Comparison of ENCODE assay signal across 8 mouse cellular contexts in genomic region chr10:45086637-45087036, GRCm38 (mm10). TPM values are rescaled to one million over a fixed set of nuclear protein-coding genes. Genes with fewer than 3 reads are reported as not detected.
DNase-seq lines count a peak whose midpoint lies in the region; ATAC-seq and TF ChIP-seq lines count a peak whose summit lies in the region.
"Had no signal": no experiment of that assay in that cellular context is flagged by ENCODE, and none has a peak within 500 bp of the region (broad histone marks: within the 10 kb centered on the region; RNA-seq: fewer than 3 reads in every experiment).

No protein-coding gene starts in this region.

- H3K27ac ChIP-seq in hindbrain, embryonic 15.5 days (replicated peaks) = no peak overlapping the region
- no peak overlapping the region for H3K27ac ChIP-seq in hindbrain, embryonic 12.5 days
- H3K27ac ChIP-seq in testis, adult 2 months (ENCODE audit: control insufficient read depth, insufficient read depth, low read depth, low read length) = no peak overlapping the region
- no peak overlapping the region for H3K27ac ChIP-seq in embryonic facial prominence, embryonic 11.5 days (replicated peaks; ENCODE audit: low read depth, low read length)
- no peak overlapping the region for H3K27ac ChIP-seq in neural tube, embryonic 11.5 days (ENCODE audit: low read depth, low read length)
- H3K27ac ChIP-seq: neural tube, embryonic 13.5 days had no signal

- H3K4me1 ChIP-seq in hindbrain, embryonic 15.5 days (replicated peaks) = peaks cover 12% of the 10 kb centered on the region
- H3K4me1 ChIP-seq in hindbrain, embryonic 12.5 days = peaks cover 12% of the 10 kb centered on the region
- no peaks in the 10 kb centered on the region for H3K4me1 ChIP-seq in testis, adult 2 months (ENCODE audit: control insufficient read depth, insufficient read depth, low read length)
- H3K4me1 ChIP-seq in embryonic facial prominence, embryonic 11.5 days (ENCODE audit: control insufficient read depth, insufficient read depth, low read length) = no peaks in the 10 kb centered on the region
- no peaks in the 10 kb centered on the region for H3K4me1 ChIP-seq in neural tube, embryonic 11.5 days (ENCODE audit: control insufficient read depth, insufficient read depth, low read length)

- peak; percentile 33; the same call in 1 of the 2 replicates for TF ChIP-seq CTCF in testis, adult 2 months (IDR thresholded peaks at IDR 0.05; ENCODE audit: control insufficient read depth, insufficient read depth, insufficient replicate concordance, low read depth, low read length)

- no peaks in the 10 kb centered on the region for H3K36me3 ChIP-seq in hindbrain, embryonic 15.5 days
- 0 out of 2 replicates have a peak, but pooled peaks cover 3% of the 10 kb centered on the region for H3K36me3 ChIP-seq in hindbrain, embryonic 12.5 days
- H3K36me3 ChIP-seq in testis, adult 2 months (ENCODE audit: control insufficient read depth, insufficient read depth, low read length) = no peaks in the 10 kb centered on the region
- H3K36me3 ChIP-seq in embryonic facial prominence, embryonic 11.5 days (replicated peaks; ENCODE audit: control insufficient read depth, insufficient read depth, low read depth, low read length) = no peaks in the 10 kb centered on the region; the same call in 1 of the 2 replicates
- H3K36me3 ChIP-seq in neural tube, embryonic 11.5 days (ENCODE audit: control insufficient read depth, insufficient read depth, low read length) = no peaks in the 10 kb centered on the region
- H3K36me3 ChIP-seq: neural tube, embryonic 13.5 days had no signal

- no peak for DNase-seq in testis, postnatal 14 days (ENCODE audit: low spot score)
- peak; percentile 40 for DNase-seq in embryonic facial prominence, embryonic 11.5 days (ENCODE audit: low spot score)
- DNase-seq in neural tube, embryonic 11.5 days (ENCODE audit: low spot score) = peak; percentile 49
- no peak for DNase-seq in ovary, adult 18-20 months (ENCODE audit: low spot score)

- ATAC-seq in hindbrain, embryonic 15.5 days (ENCODE audit: low FRiP score, low read depth) = peak; percentile 24; the same call in 1 of the 2 replicates
- no peak for ATAC-seq in hindbrain, embryonic 12.5 days (ENCODE audit: low FRiP score)
- ATAC-seq in embryonic facial prominence, embryonic 11.5 days (replicated peaks; ENCODE audit: insufficient number of reproducible peaks, low FRiP score, low TSS enrichment, low read depth) = no peak
- ATAC-seq in neural tube, embryonic 11.5 days (ENCODE audit: insufficient read depth, low FRiP score, low TSS enrichment) = no peak

- H3K27me3 ChIP-seq in hindbrain, embryonic 15.5 days = no peaks in the 10 kb centered on the region
- H3K27me3 ChIP-seq in hindbrain, embryonic 12.5 days = no peaks in the 10 kb centered on the region
- H3K27me3 ChIP-seq in testis, adult 2 months (ENCODE audit: control insufficient read depth, insufficient read depth, low read length) = no peaks in the 10 kb centered on the region
- no peaks in the 10 kb centered on the region for H3K27me3 ChIP-seq in embryonic facial prominence, embryonic 11.5 days (ENCODE audit: control insufficient read depth, insufficient read depth, low read length)
- H3K27me3 ChIP-seq in neural tube, embryonic 11.5 days (ENCODE audit: control insufficient read depth, insufficient read depth, low read length) = no peaks in the 10 kb centered on the region
- H3K27me3 ChIP-seq: neural tube, embryonic 13.5 days had no signal

- no peak overlapping the region for H3K4me2 ChIP-seq in hindbrain, embryonic 15.5 days
- H3K4me2 ChIP-seq in hindbrain, embryonic 12.5 days (replicated peaks) = no peak overlapping the region
- H3K4me2 ChIP-seq in embryonic facial prominence, embryonic 11.5 days (ENCODE audit: low read depth, low read length) = no peak overlapping the region
- H3K4me2 ChIP-seq in neural tube, embryonic 11.5 days (ENCODE audit: low read depth) = no peak overlapping the region
- H3K4me2 ChIP-seq: neural tube, embryonic 13.5 days had no signal

- no peak overlapping the region for H3K9ac ChIP-seq in hindbrain, embryonic 15.5 days
- H3K9ac ChIP-seq in hindbrain, embryonic 12.5 days = no peak overlapping the region
- no peak overlapping the region for H3K9ac ChIP-seq in embryonic facial prominence, embryonic 11.5 days (replicated peaks; ENCODE audit: low read length)
- no peak overlapping the region for H3K9ac ChIP-seq in neural tube, embryonic 11.5 days (ENCODE audit: low read length)
- H3K9ac ChIP-seq: neural tube, embryonic 13.5 days had no signal

- no peak overlapping the region for H3K4me3 ChIP-seq in hindbrain, embryonic 15.5 days
- H3K4me3 ChIP-seq in hindbrain, embryonic 12.5 days = no peak overlapping the region
- no peak overlapping the region for H3K4me3 ChIP-seq in testis, adult 2 months (ENCODE audit: control insufficient read depth, low read depth, low read length)
- H3K4me3 ChIP-seq in embryonic facial prominence, embryonic 11.5 days (ENCODE audit: low read depth, low read length) = no peak overlapping the region
- H3K4me3 ChIP-seq in neural tube, embryonic 11.5 days (ENCODE audit: low read depth, low read length) = no peak overlapping the region
- H3K4me3 ChIP-seq: neural tube, embryonic 13.5 days had no signal

- H3K9me3 ChIP-seq in hindbrain, embryonic 15.5 days = no peaks in the 10 kb centered on the region
- no peaks in the 10 kb centered on the region for H3K9me3 ChIP-seq in hindbrain, embryonic 12.5 days (replicated peaks)
- H3K9me3 ChIP-seq in embryonic facial prominence, embryonic 11.5 days (replicated peaks; ENCODE audit: control insufficient read depth, low read length) = no peaks in the 10 kb centered on the region
- H3K9me3 ChIP-seq in neural tube, embryonic 11.5 days (ENCODE audit: control insufficient read depth, low read length) = no peaks in the 10 kb centered on the region
- H3K9me3 ChIP-seq: neural tube, embryonic 13.5 days had no signal

- no peak for TF ChIP-seq POLR2A in testis, adult 2 months (IDR thresholded peaks at IDR 0.05; ENCODE audit: control insufficient read depth, low read depth, low read length)

- WGBS in hindbrain, embryonic 15.5 days = 52% methylated on average over 5 of the region's 5 CpGs
- 57% methylated on average over 5 of the region's 5 CpGs for WGBS in hindbrain, embryonic 12.5 days
- 53% methylated on average over 5 of the region's 5 CpGs for WGBS in embryonic facial prominence, embryonic 11.5 days
- 50% methylated on average over 5 of the region's 5 CpGs for WGBS in neural tube, embryonic 11.5 days

RNA-seq across cellular contexts. Expression of gene Prep, which starts 19.6 kb away (rescaled TPM):
- polyA plus RNA-seq in hindbrain, embryonic 15.5 days (2015; fragmentation: Nextera tagmentation; extraction: Ambion mirVana) = 25.6 and 27.2 TPM in 2 replicates
- 29.0 and 29.5 TPM in 2 replicates for polyA plus RNA-seq in hindbrain, embryonic 12.5 days (2016; fragmentation: Nextera tagmentation; extraction: Ambion mirVana)
- polyA plus RNA-seq in testis, adult 2 months (2012; rRNA removed) = 1.8 and 2.1 TPM in 2 replicates
- 28.0 and 28.1 TPM in 2 replicates for polyA plus RNA-seq in embryonic facial prominence, embryonic 11.5 days (2014; fragmentation: Nextera tagmentation; extraction: Ambion mirVana)
- polyA plus RNA-seq in neural tube, embryonic 11.5 days (2014; fragmentation: Nextera tagmentation; extraction: Ambion mirVana) = 30.7 and 32.4 TPM in 2 replicates

Comparison
In these comparisons a context has a peak if more than half of its experiments do, and no peak if none do; other contexts are left out.
1. DNase-seq: peak in embryonic facial prominence, embryonic 11.5 days (single experiment) and neural tube, embryonic 11.5 days (single experiment); none in testis, postnatal 14 days (single experiment) and ovary, adult 18-20 months (single experiment).